Comparison of ENCODE assay signal across 10 mouse cellular contexts in genomic region chrX:99249038-99249607, GRCm38 (mm10).
"Had no signal": no experiment of that assay in that cellular context is flagged by ENCODE, and none has a peak within 500 bp of the region (broad histone marks: within the 10 kb centered on the region; RNA-seq: fewer than 3 reads in every experiment).

No protein-coding gene starts in this region.

- H3K4me3 ChIP-seq: left cerebral cortex, adult 2 months; limb, embryonic 12.5 days; midbrain, embryonic 12.5 days; neural tube, embryonic 13.5 days had no signal

- H3K9me3 ChIP-seq: limb, embryonic 12.5 days; midbrain, embryonic 12.5 days; neural tube, embryonic 13.5 days had no signal

- DNase-seq: kidney, postnatal 14 days; lung, adult 18-20 months; right cerebral cortex, postnatal 14 days; thymus, postnatal 36 days had no signal

- H3K4me1 ChIP-seq: midbrain, embryonic 12.5 days; neural tube, embryonic 13.5 days had no signal

- H3K36me3 ChIP-seq: limb, embryonic 12.5 days; midbrain, embryonic 12.5 days; neural tube, embryonic 13.5 days had no signal

- H3K4me2 ChIP-seq: limb, embryonic 12.5 days; midbrain, embryonic 12.5 days; neural tube, embryonic 13.5 days had no signal

- ATAC-seq: midbrain, embryonic 16.5 days had no signal

- H3K9ac ChIP-seq: limb, embryonic 12.5 days; liver, embryonic 14.5 days; midbrain, embryonic 12.5 days; neural tube, embryonic 13.5 days had no signal

- H3K27ac ChIP-seq: left cerebral cortex, adult 2 months; limb, embryonic 12.5 days; liver, embryonic 14.5 days; midbrain, embryonic 12.5 days; neural tube, embryonic 13.5 days had no signal
